10 mouse cellular contexts compared by ENCODE assay signal in the genomic region with DNA sequence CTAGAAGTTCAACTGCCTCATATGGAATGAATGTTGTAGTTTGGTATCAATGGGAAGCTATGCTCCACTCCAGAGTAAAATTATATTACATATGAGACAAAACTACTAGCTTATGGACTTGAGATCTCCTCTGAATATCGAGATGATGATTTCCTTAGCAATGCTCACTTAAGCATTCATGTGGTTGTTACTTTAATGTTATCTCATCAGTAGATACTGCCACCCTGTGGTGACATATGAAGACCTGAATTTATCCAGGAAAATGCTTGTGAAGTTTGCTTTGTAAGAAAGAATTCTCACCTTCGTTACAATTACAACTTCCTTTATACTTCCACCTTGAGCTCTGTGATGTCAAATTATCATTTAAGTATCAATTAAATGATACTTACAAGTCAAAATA.
A peak's percentile ranks its signal among the peaks of the same experiment; 100 is the strongest.
DNase-seq lines count a peak whose midpoint lies in the region; ATAC-seq and TF ChIP-seq lines count a peak whose summit lies in the region.
"Had no signal": no experiment of that assay in that cellular context is flagged by ENCODE, and none has a peak within 500 bp of the region (broad histone marks: within the 10 kb centered on the region; RNA-seq: fewer than 3 reads in every experiment).

No protein-coding gene starts in this region.

- H3K36me3 ChIP-seq in embryonic facial prominence, embryonic 11.5 days (replicated peaks; ENCODE audit: control insufficient read depth, insufficient read depth, low read depth, low read length) = no peaks in the 10 kb centered on the region
- H3K36me3 ChIP-seq in embryonic facial prominence, embryonic 10.5 days (replicated peaks) = no peaks in the 10 kb centered on the region
- no peaks in the 10 kb centered on the region for H3K36me3 ChIP-seq in limb, embryonic 14.5 days (ENCODE audit: control insufficient read depth, insufficient read depth, low read length)
- H3K36me3 ChIP-seq in limb, embryonic 10.5 days = no peaks in the 10 kb centered on the region
- H3K36me3 ChIP-seq in midbrain, embryonic 14.5 days (ENCODE audit: control insufficient read depth, insufficient read depth, low read length) = no peaks in the 10 kb centered on the region

- no peak overlapping the region for H3K27ac ChIP-seq in embryonic facial prominence, embryonic 11.5 days (replicated peaks; ENCODE audit: low read depth, low read length)
- no peak overlapping the region for H3K27ac ChIP-seq in embryonic facial prominence, embryonic 10.5 days (replicated peaks)
- no peak overlapping the region for H3K27ac ChIP-seq in limb, embryonic 14.5 days (replicated peaks; ENCODE audit: low read depth, low read length)
- no peak overlapping the region for H3K27ac ChIP-seq in limb, embryonic 10.5 days
- H3K27ac ChIP-seq in cortical plate, adult 2 months (ENCODE audit: insufficient read depth, low read length) = no peak overlapping the region
- no peak overlapping the region for H3K27ac ChIP-seq in midbrain, embryonic 14.5 days (replicated peaks; ENCODE audit: low read depth, low read length)

- H3K4me3 ChIP-seq in embryonic facial prominence, embryonic 11.5 days (ENCODE audit: low read depth, low read length) = no peak overlapping the region
- H3K4me3 ChIP-seq in embryonic facial prominence, embryonic 10.5 days = no peak overlapping the region
- no peak overlapping the region for H3K4me3 ChIP-seq in limb, embryonic 14.5 days (replicated peaks; ENCODE audit: low read length)
- H3K4me3 ChIP-seq in limb, embryonic 10.5 days = no peak overlapping the region
- no peak overlapping the region for H3K4me3 ChIP-seq in cortical plate, adult 2 months (ENCODE audit: insufficient read depth, low read length)
- H3K4me3 ChIP-seq in midbrain, embryonic 14.5 days (replicated peaks; ENCODE audit: low read depth, low read length) = no peak overlapping the region
- H3K4me3 ChIP-seq: megakaryocyte, embryonic 14.5 days had no signal

- no peak overlapping the region for H3K9ac ChIP-seq in embryonic facial prominence, embryonic 11.5 days (replicated peaks; ENCODE audit: low read length)
- H3K9ac ChIP-seq in limb, embryonic 14.5 days (ENCODE audit: low read depth, low read length, severe bottlenecking) = no peak overlapping the region
- no peak overlapping the region for H3K9ac ChIP-seq in midbrain, embryonic 14.5 days (replicated peaks; ENCODE audit: low read length)

- no peak overlapping the region for H3K4me2 ChIP-seq in embryonic facial prominence, embryonic 11.5 days (ENCODE audit: low read depth, low read length)
- H3K4me2 ChIP-seq in limb, embryonic 14.5 days (replicated peaks; ENCODE audit: low read depth, low read length, severe bottlenecking) = no peak overlapping the region
- H3K4me2 ChIP-seq in midbrain, embryonic 14.5 days (ENCODE audit: low read length) = no peak overlapping the region

- ATAC-seq in embryonic facial prominence, embryonic 11.5 days (replicated peaks; ENCODE audit: insufficient number of reproducible peaks, low FRiP score, low TSS enrichment, low read depth) = no peak
- no peak for ATAC-seq in limb, embryonic 14.5 days (ENCODE audit: low FRiP score, low read depth)
- peak; percentile 34; the same call in 1 of the 2 replicates for ATAC-seq in midbrain, embryonic 14.5 days (ENCODE audit: low FRiP score, low TSS enrichment)

- H3K4me1 ChIP-seq in embryonic facial prominence, embryonic 11.5 days (ENCODE audit: control insufficient read depth, insufficient read depth, low read length) = no peaks in the 10 kb centered on the region
- peaks cover 4% of the 10 kb centered on the region; the same call in 1 of the 2 replicates for H3K4me1 ChIP-seq in embryonic facial prominence, embryonic 10.5 days
- no peaks in the 10 kb centered on the region for H3K4me1 ChIP-seq in limb, embryonic 14.5 days (ENCODE audit: control insufficient read depth, insufficient read depth, low read length)
- H3K4me1 ChIP-seq in limb, embryonic 10.5 days = peaks cover 5% of the 10 kb centered on the region
- H3K4me1 ChIP-seq in cortical plate, adult 2 months (ENCODE audit: control insufficient read depth, insufficient read depth, low read length) = no peaks in the 10 kb centered on the region
- H3K4me1 ChIP-seq in midbrain, embryonic 14.5 days (ENCODE audit: control insufficient read depth, insufficient read depth, low read length) = no peaks in the 10 kb centered on the region
- H3K4me1 ChIP-seq: megakaryocyte, embryonic 14.5 days had no signal

- WGBS in embryonic facial prominence, embryonic 11.5 days = 24% methylated on average over 2 of the region's 2 CpGs
- WGBS in embryonic facial prominence, embryonic 10.5 days = 28% methylated on average over 2 of the region's 2 CpGs
- 13% methylated on average over 2 of the region's 2 CpGs for WGBS in limb, embryonic 14.5 days
- 43% methylated on average over 2 of the region's 2 CpGs for WGBS in limb, embryonic 10.5 days
- WGBS in midbrain, embryonic 14.5 days = 18% methylated on average over 2 of the region's 2 CpGs

- peak; percentile 79 for DNase-seq in embryonic facial prominence, embryonic 11.5 days (ENCODE audit: low spot score)
- no peak for DNase-seq in embryonic facial prominence, embryonic 10.5 days (ENCODE audit: low spot score)
- peak; percentile 83 for DNase-seq in limb, embryonic 14.5 days (ENCODE audit: low spot score)
- no peak for DNase-seq in limb, embryonic 10.5 days (ENCODE audit: low spot score)
- DNase-seq in midbrain, embryonic 14.5 days = peak; percentile 90
- DNase-seq in adrenal gland, adult 18-20 months (ENCODE audit: low spot score in 2 of 2) = no peak
- no peak for DNase-seq in adrenal gland, postnatal 36 days

- peak; percentile 10; the same call in 1 of the 2 replicates for TF ChIP-seq CTCF in cortical plate, adult 2 months (IDR thresholded peaks at IDR 0.05; ENCODE audit: extremely low read depth, insufficient read depth, low read length)

- no peak for TF ChIP-seq POLR2A in limb, embryonic 14.5 days (IDR thresholded peaks at IDR 0.05; ENCODE audit: borderline replicate concordance, extremely low read depth, insufficient read depth, insufficient read length)
- TF ChIP-seq POLR2A in cortical plate, adult 2 months (IDR thresholded peaks at IDR 0.05; ENCODE audit: extremely low read depth, insufficient read depth, low read length) = no peak

- H3K9me3 ChIP-seq in embryonic facial prominence, embryonic 11.5 days (replicated peaks; ENCODE audit: control insufficient read depth, low read length) = no peaks in the 10 kb centered on the region
- H3K9me3 ChIP-seq in embryonic facial prominence, embryonic 10.5 days = no peaks in the 10 kb centered on the region
- no peaks in the 10 kb centered on the region for H3K9me3 ChIP-seq in limb, embryonic 14.5 days (ENCODE audit: control insufficient read depth, low read length)
- H3K9me3 ChIP-seq in limb, embryonic 10.5 days (replicated peaks) = no peaks in the 10 kb centered on the region
- no peaks in the 10 kb centered on the region for H3K9me3 ChIP-seq in midbrain, embryonic 14.5 days (ENCODE audit: control insufficient read depth, low read length)
- H3K9me3 ChIP-seq: megakaryocyte, embryonic 14.5 days had no signal

- H3K27me3 ChIP-seq in embryonic facial prominence, embryonic 11.5 days (ENCODE audit: control insufficient read depth, insufficient read depth, low read length) = no peaks in the 10 kb centered on the region
- no peaks in the 10 kb centered on the region for H3K27me3 ChIP-seq in embryonic facial prominence, embryonic 10.5 days (replicated peaks; ENCODE audit: low read depth, poor library complexity, severe bottlenecking)
- H3K27me3 ChIP-seq in limb, embryonic 14.5 days (ENCODE audit: control insufficient read depth, insufficient read depth, low read length) = no peaks in the 10 kb centered on the region
- H3K27me3 ChIP-seq in limb, embryonic 10.5 days (ENCODE audit: low read depth, poor library complexity, severe bottlenecking) = peaks cover 29% of the 10 kb centered on the region
- no peaks in the 10 kb centered on the region for H3K27me3 ChIP-seq in midbrain, embryonic 14.5 days (ENCODE audit: control insufficient read depth, insufficient read depth, low read length)
- H3K27me3 ChIP-seq: CH12.LX; megakaryocyte, embryonic 14.5 days had no signal

Comparison
In these comparisons a context has a peak if more than half of its experiments do, and no peak if none do; other contexts are left out.
1. DNase-seq: peak in embryonic facial prominence, embryonic 11.5 days (single experiment), limb, embryonic 14.5 days (single experiment) and midbrain, embryonic 14.5 days (single experiment); none in embryonic facial prominence, embryonic 10.5 days (single experiment), limb, embryonic 10.5 days (single experiment), adrenal gland, adult 18-20 months (0 of 2) and adrenal gland, postnatal 36 days (0 of 2).